Mouse (Mus musculus): ENCODE data around the gene Dach1.

Gene Dach1

DNA sequence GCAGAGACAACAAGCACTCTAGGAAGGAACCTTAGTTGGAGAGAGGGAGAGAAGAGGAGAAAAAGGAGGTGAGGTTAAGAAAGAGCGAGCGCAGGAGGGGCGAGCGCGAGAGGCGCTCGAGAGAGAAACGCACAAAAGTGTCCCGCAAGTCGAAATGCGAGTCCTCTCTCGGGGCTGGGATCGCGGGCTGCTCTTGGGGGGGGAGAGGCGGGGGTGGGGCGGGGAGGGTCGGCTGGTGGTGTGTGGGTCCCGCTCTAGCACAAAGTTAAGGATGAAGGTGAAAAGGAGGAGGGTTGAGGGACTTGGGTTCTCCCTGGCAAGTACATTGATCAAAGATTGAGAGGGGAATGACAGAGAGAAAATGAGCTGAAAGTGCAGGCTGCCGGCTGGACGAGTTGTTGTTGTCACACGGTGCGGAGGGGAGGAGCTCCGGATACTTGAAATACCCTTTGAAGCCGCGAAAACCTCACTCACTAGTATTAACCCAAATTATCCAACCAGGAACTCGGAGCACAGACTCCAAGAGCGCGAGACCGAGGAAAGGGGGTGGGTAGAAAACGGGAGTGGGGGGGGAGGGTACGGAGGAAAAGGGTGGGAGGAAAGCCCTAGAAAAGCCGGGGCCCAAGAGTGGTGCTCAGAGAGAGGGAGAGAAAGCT is at the start of gene Dach1:
Dach1 (minus strand) TSS at position 345 of the 656 bp plus-strand sequence.
- Histone ChIP-seq H3K36me3 (ENCODE audit: control insufficient read depth, insufficient read depth, low read length, poor library complexity, severe bottlenecking) (no peaks in the 10 kb centered on the region), H3K27me3 (ENCODE audit: control insufficient read depth, insufficient read depth, low read length, poor library complexity, severe bottlenecking) (no peaks in the 10 kb centered on the region)
- no peak for DNase-seq (ENCODE audit: low read depth, low spot score)

DNA sequence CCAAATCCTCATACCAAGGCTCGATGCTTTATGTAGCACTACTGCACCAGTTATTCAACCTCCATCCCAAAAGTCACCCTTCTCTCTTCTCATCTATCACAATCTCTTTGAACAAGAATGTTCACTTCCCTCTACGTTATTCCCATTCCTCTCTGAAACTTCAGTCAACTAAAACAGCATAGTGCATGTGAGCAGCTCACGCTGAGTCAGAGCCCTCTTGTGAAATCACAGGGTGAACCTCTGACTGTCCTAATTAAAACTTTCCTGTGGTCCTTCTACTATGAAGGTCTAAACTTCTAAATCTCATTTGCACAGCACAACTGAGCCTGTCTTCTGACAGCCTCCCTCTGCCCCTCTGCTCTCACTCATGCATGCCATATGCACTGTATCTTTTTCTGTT is 30.5 kb upstream of the Dach1 start:
- DNase-seq (ENCODE audit: low read depth, low spot score) = no peak
- no peaks in the 10 kb centered on the region for H3K36me3 ChIP-seq (ENCODE audit: control insufficient read depth, insufficient read depth, low read length, poor library complexity, severe bottlenecking)
- no peaks in the 10 kb centered on the region for H3K27me3 ChIP-seq (ENCODE audit: control insufficient read depth, insufficient read depth, low read length, poor library complexity, severe bottlenecking)

DNA sequence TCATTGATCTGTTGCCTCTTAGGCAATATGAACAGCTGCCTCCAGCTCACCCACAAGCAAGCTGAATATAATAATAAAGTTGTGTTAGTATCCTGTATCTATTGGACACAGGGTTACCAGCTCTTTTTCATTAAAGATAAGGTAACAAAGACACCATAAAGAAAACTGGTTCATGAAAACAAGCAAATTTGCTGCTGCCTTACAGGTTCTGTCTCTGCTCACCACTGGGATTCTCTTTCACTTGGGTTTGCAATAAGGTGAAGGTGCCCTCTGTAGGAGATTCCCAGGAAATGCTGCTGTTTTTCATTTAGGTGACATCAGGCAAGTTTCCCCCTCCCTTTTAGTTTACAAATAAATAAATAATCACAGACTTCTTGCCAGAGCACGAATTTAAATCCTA is 12.0 kb upstream of the Dach1 start:
- Histone ChIP-seq H3K36me3 (ENCODE audit: control insufficient read depth, insufficient read depth, low read length, poor library complexity, severe bottlenecking) (no peaks in the 10 kb centered on the region), H3K27me3 (ENCODE audit: control insufficient read depth, insufficient read depth, low read length, poor library complexity, severe bottlenecking) (no peaks in the 10 kb centered on the region)
- no peak for DNase-seq (ENCODE audit: low read depth, low spot score)

DNA sequence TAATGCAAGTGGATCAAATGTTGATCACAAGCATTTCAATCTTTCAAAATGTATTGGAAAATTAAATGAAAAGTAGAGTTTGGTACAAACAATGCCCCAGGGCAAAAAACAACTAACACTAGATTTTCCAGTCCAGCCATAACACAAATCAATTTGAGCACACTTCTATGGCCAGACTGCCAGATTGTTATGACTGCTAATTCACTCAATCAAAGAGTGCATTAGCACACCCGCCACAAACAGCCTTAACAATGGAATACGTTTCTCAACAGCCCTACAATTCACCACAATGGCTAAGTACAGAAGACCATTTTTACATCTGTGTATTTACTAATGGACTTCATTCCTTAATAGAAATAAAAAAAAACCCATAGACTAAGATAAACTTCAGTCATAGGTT is 4.3 kb upstream of the Dach1 start:
- no peaks in the 10 kb centered on the region for H3K27me3 ChIP-seq (ENCODE audit: control insufficient read depth, insufficient read depth, low read length, poor library complexity, severe bottlenecking)
- no peak for DNase-seq (ENCODE audit: low read depth, low spot score)
- H3K36me3 ChIP-seq (ENCODE audit: control insufficient read depth, insufficient read depth, low read length, poor library complexity, severe bottlenecking) = no peaks in the 10 kb centered on the region

DNA sequence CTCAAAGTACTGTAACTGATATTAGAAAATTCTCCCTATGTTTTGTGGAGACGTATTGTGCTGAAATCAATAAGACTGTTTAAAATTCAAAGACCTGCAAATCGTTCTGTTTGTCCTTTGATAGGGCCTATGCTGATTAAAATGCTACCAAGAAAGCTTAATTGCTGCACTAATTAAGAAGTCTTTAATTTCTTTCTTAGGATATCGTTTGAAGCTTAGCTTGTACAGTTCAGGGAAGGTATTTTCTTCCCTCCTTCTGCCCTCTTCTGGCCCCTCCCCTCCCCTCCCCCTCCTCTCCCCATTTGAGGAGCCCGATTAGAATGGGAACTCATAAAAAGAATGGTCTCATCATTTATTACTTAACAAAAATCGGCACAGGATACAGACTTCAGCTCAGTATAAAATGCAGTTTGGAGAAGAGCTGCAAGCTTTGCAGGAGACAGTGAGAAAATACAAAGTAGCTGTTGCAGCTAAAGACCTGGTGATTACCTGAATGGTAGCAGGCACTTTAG is 2.9 kb upstream of the Dach1 start:
- no peak for DNase-seq (ENCODE audit: low read depth, low spot score)
- no peaks in the 10 kb centered on the region for H3K36me3 ChIP-seq (ENCODE audit: control insufficient read depth, insufficient read depth, low read length, poor library complexity, severe bottlenecking)

DNA sequence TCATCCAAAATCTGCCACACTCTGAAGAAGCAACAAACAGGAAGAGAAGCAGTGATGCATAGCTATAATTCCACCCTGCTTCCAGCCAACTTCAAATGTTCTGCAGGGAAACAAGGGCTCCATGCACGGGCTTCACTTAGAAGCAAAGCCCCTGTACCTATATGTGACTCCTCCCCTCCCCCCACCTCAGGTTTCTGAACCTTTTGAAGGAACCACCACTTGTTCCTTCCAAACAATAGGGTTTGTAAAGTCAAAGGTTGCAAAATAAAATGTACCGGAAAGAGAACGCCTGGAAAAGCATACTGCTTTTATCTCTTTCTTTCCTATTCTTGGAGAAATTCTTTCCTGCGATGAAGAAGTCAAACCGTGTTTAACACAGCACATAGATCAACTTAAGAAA is 2.3 kb upstream of the Dach1 start:
- no peak for DNase-seq (ENCODE audit: low read depth, low spot score)
- Histone ChIP-seq H3K27me3 (ENCODE audit: control insufficient read depth, insufficient read depth, low read length, poor library complexity, severe bottlenecking) (no peaks in the 10 kb centered on the region), H3K36me3 (ENCODE audit: control insufficient read depth, insufficient read depth, low read length, poor library complexity, severe bottlenecking) (no peaks in the 10 kb centered on the region)

More for the DNA sequence above, 2.9 kb upstream of the Dach1 start:
- no peaks in the 10 kb centered on the region for H3K27me3 ChIP-seq (ENCODE audit: control insufficient read depth, insufficient read depth, low read length, poor library complexity, severe bottlenecking)

DNA sequence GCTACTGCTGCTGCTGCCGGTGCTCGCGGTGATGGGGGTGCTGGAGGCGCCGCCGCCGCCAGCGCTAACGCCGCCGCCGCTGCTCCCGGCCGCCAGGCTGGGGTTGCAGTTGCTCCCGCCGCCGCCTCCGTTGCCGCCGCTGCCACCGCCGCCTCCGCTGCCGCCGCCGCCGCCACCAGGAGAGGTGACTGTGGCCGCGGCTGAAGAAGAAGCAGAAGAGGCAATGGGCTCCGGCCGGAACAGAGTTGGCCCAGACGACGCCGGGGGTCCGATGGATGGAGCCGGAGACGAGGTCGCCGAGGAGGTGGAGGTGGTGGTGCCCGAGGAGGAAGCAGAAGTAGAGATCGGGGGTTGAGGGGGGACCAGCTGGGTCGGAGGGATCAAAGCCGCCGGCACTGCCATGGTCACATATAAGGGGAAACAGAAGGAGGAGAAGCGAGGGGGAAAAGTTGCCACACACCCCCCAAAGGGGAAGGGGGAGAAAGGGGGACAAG is 610 bp downstream of the Dach1 start:
- no peak for DNase-seq (ENCODE audit: low read depth, low spot score)
- Histone ChIP-seq H3K36me3 (ENCODE audit: control insufficient read depth, insufficient read depth, low read length, poor library complexity, severe bottlenecking) (no peaks in the 10 kb centered on the region), H3K27me3 (ENCODE audit: control insufficient read depth, insufficient read depth, low read length, poor library complexity, severe bottlenecking) (no peaks in the 10 kb centered on the region)

DNA sequence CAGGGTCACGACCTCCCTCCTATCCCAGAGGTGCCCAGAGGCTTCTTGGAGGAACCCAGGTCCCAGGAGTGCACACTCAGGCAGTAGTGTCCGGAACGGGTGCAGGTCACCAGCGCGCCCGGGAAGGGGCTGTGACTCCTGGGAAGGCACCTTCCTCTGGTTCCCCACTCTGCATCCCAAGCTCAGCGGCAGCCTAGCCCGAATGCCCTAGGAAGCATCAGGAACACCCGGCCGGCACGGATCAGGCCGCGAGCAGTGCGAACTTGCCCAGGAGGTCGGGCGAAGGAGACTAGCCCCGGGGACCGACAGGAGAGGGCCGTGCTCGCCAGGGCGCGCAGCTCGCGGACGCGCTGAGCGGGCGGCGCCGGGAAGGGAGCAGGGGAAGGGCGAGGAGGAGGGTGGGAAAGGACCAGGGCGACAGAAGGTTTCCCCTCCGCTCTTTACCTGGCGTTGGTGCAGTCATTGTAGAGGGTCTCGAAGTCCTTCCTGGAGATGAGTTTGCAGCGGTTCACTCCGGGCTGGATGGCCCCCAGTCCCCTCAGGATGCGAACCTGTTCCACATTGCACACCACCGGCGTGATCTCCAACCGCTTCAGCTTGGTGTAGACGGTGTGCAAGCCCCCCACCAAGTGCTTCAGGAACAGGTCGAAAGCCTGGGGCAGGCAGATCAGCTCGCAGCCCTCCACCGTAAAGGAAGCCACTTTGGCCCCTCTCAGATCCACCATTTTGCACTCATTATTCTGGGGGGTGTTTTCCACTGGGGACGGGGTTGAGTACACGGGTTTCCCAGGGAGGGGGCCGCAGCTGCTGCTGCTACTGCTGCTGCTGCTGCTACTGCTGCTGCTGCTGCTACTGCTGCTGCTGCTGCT is 1.3 kb downstream of the Dach1 start:
- no peaks in the 10 kb centered on the region for H3K27me3 ChIP-seq (ENCODE audit: control insufficient read depth, insufficient read depth, low read length, poor library complexity, severe bottlenecking)

DNA sequence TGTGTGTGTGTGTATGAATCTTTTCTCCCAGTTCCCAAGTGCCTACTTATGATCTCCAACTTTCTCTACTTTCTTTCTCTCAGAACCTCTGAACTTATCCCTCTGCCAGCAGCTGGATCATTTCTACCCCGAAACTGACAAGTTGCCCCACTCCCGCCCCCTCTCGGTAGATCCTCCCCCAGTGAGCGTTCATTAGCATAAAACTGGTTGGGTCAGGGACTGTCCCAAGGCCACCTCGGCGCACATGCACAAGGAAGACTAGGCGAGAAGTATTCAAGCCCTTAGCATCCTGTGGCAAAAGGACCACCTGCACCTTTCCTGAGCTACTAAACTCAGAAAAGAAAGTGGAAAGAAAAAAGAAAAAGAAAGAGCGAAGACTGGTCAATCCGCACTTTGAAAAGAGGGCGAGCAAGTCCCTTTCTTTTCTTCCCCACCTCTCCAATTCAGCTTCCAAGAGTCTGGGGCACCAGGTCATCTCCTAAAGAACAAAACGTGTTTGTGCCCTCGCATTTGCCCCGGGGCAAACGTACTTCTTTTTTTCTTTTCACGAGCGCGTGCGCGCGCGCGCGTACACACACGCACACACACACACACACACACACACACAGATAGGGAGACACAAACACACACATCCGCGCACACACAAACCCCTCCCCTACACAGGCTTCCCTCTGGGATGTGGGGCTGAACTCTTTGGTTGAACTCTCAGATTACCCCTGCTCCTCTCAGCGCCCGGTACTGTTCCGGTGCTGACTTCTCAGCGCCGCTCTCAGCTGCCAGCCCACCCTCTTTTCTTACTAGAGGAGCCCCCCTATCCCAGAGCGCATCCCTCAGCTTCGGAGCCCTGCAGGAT is 2.2 kb downstream of the Dach1 start:
- no peak for DNase-seq (ENCODE audit: low read depth, low spot score)
- no peaks in the 10 kb centered on the region for H3K36me3 ChIP-seq (ENCODE audit: control insufficient read depth, insufficient read depth, low read length, poor library complexity, severe bottlenecking)

More for the DNA sequence above, 1.3 kb downstream of the Dach1 start:
- no peaks in the 10 kb centered on the region for H3K36me3 ChIP-seq (ENCODE audit: control insufficient read depth, insufficient read depth, low read length, poor library complexity, severe bottlenecking)
- no peak for DNase-seq (ENCODE audit: low read depth, low spot score)

DNA sequence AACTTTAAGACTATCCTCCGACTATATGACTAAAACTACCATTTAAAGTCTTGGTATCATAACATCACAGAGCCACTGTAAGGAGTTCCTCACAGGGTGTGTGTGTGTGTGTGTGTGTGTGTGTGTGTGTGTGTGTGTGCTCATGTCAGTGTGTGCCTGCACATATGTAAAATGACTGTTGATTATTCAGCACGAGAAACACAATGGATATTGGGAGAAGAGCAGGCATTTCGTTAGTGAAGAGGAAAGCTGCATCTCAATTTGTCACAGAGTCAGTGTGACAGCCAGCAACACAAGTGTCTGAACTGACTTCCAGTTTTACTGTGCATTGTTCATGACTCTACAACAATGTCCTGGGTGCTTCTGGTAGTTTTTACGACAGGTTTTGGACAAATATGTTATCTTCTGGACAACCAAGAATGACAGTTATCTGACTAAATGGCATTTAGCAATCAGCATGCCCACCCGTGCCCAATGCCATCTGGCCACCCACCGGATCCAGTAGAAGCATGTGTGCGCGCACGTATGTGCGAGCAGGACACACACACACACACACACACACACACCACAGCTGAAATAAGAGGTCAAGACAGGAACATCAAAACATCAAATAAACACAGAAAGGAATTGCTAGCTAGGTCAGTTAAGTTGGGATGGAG is 3.1 kb downstream of the Dach1 start:
- Histone ChIP-seq H3K27me3 (ENCODE audit: control insufficient read depth, insufficient read depth, low read length, poor library complexity, severe bottlenecking) (no peaks in the 10 kb centered on the region), H3K36me3 (ENCODE audit: control insufficient read depth, insufficient read depth, low read length, poor library complexity, severe bottlenecking) (no peaks in the 10 kb centered on the region)
- no peak for DNase-seq (ENCODE audit: low read depth, low spot score)

More for the DNA sequence above, 2.2 kb downstream of the Dach1 start:
- H3K27me3 ChIP-seq (ENCODE audit: control insufficient read depth, insufficient read depth, low read length, poor library complexity, severe bottlenecking) = no peaks in the 10 kb centered on the region

DNA sequence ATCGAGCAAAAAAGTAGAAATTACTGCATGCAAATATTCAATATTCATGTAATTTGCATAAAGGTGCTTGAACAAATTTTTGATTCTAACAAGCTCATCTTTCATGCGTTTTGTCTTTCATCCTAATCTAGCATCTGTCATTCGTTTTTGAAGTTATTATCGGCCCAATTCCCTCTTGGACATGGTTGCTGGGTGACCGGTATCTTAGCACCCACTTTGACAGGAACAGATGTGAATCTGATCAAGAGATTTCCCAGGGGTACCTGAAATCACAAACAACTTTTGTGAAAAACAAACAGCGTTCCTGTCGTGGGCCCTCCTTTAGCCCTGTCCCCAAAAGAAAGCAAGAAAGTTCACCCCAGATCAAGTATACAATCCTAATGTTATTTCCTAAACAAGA is 12.8 kb downstream of the Dach1 start:
- Histone ChIP-seq H3K36me3 (ENCODE audit: control insufficient read depth, insufficient read depth, low read length, poor library complexity, severe bottlenecking) (no peaks in the 10 kb centered on the region), H3K27me3 (ENCODE audit: control insufficient read depth, insufficient read depth, low read length, poor library complexity, severe bottlenecking) (no peaks in the 10 kb centered on the region)
- no peak for DNase-seq (ENCODE audit: low read depth, low spot score)

DNA sequence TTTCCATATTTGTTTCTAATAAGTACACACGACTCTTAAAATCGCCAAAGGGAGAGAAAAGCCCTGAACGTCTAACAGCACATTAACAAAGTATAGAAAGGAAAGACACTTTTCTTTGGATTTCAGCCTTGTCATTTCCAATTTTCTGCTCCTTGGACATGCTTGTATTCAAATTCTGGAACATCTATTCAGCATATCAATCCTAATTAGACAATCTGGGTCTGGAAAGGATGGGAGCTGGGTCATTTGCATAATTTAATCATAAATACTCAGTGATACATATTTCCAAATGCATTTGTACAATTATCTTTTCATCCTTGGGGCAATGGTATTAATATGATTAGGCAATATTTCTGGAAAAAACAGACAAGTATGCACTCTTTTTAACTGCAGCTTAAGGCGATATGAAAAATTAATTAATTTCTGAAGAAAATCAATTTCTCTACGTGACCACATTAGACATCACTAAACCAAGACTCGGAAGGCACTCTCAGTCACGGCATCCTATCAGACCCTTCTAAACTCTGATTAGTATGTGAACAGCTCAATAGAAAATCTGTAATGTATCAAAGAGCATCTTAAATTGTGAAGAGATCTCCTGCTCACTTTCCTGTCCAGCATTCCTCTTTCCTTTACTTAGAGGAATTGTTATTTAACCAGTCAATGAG is 13.7 kb downstream of the Dach1 start:
- DNase-seq (ENCODE audit: low read depth, low spot score) = no peak
- no peaks in the 10 kb centered on the region for H3K27me3 ChIP-seq (ENCODE audit: control insufficient read depth, insufficient read depth, low read length, poor library complexity, severe bottlenecking)

DNA sequence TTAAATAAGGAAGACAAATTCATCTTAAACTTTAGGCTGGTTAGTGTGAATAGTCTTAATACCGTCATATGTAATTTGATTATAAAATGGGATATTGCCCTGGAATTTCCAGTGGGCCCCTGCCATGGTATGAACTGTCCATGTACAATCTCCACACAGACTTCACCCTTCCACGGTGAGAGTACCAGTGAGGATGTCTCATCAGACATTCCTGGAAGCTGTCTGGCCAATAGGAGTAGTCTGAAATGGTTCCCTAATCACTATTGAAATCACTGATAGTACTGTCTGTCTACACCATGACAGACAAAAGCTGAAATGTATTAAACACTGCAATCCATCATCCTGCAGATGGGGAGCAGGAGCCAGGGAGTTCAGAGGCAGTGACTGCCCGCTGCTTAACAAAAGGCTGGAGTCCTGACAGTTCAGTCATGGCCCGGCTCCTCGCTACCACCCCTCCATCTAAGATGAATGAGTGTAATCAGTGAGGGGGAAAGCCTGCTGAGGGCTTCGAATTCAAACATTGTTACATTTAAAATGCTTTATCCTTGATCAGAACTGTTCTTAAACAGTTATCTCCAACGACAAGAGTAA is 14.6 kb downstream of the Dach1 start:
- DNase-seq (ENCODE audit: low read depth, low spot score) = no peak
- no peaks in the 10 kb centered on the region for H3K36me3 ChIP-seq (ENCODE audit: control insufficient read depth, insufficient read depth, low read length, poor library complexity, severe bottlenecking)
- no peaks in the 10 kb centered on the region for H3K27me3 ChIP-seq (ENCODE audit: control insufficient read depth, insufficient read depth, low read length, poor library complexity, severe bottlenecking)

More for the DNA sequence above, 13.7 kb downstream of the Dach1 start:
- H3K36me3 ChIP-seq (ENCODE audit: control insufficient read depth, insufficient read depth, low read length, poor library complexity, severe bottlenecking) = no peaks in the 10 kb centered on the region

All from splenic B cell, adult 2 months (primary cell).